Mouse (Mus musculus) cerebellum, adult 9-11 months (tissue): Measurements from ENCODE around the gene Mttp.

Experiments used
- DNase-seq: peaks from one replicate; pipeline ENCODE4 v3.0.0; 2022

The Mttp gene

GRCm38 (mm10) chr3:138078701-138079100 lies 66.1 kb downstream of the Mttp start:
- DNase-seq, result no peak

- peak; percentile 74 for DNase-seq
Observed at GRCm38 (mm10) chr3:138077476-138078340, 67.1 kb downstream of the Mttp start.

DNA sequence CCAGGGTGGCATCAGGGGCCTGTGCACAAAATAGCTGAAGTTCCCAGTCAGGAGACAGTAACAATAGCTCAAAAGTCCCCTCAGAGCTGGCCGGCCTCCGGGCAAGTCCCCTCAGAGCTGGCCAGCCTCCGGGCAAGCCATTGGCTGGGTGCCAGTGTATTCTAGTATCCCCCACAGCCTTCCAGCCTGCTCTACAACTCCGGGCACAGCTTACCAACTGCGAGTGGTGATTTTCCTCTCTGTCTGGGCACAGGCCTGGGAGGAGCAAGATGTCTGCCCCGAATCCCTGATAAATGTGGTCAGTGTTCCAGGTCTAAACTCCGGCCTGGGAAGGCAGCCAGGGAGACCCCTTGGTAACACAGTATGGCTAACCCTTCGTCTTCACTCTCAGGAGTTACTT lies 69.6 kb downstream of the Mttp start:
- DNase-seq, result no peak

DNA sequence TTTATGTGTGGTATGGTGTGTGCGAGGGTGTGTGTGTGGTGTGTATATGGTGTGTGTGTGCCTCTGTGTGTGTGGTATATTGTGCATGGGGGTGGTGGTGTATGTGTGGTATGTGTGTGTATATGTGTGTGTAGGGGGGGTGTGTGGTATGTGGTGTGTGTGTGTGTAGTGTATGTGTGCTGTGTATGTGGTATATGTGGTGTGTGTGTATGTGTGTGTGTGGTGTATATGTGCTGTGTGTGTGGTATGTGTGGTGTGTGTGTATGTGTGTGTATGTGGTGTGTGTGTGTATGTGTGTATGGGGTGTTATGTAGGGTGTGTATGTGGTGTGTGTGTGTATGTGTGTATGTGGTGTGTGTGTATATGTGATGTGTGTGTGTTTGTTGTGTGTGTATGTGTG lies 70.6 kb downstream of the Mttp start:
- no peak for DNase-seq

DNA sequence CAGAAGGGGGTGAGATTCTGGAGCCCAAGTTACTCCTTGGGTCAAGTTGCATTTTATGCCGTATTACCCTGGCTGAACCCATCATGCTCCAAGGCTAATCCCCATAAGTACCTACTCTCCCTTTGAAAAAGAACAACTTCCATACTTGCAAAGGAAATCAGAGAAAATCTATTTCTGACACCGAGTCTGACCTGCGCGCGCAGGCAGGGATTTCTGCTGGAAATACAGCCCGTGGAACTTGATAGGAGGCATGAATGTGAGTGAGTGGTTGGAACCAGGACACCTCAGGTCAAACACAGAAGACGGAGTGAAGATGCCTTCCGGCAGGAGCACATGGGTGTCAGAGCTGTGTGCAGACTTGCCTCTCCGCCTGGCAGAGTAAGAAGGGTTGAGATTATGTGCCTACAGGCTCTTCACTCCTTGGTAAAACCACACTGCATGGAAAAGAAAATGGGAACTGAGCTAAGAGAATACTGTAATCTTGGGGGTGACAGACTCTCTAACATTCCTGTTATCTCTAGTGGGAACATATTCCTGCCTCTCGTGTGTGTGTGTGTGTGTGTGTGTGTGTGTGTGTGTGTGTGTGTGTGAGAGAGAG lies 73.2 kb downstream of the Mttp start:
- no peak for DNase-seq

GRCm38 (mm10) chr3:138071004-138071403 lies 73.8 kb downstream of the Mttp start:
- no peak for DNase-seq

GRCm38 (mm10) chr3:138069756-138070511 lies 74.8 kb downstream of the Mttp start:
- no peak for DNase-seq

- no peak for DNase-seq
Observed at GRCm38 (mm10) chr3:138068103-138068502, 76.7 kb downstream of the Mttp start.

- DNase-seq, result no peak
Observed at GRCm38 (mm10) chr3:138067288-138067687, 77.5 kb downstream of the Mttp start, which contains the start of gene Gm5105. Gm5105 (minus strand) TSS chr3:138067388.

DNA sequence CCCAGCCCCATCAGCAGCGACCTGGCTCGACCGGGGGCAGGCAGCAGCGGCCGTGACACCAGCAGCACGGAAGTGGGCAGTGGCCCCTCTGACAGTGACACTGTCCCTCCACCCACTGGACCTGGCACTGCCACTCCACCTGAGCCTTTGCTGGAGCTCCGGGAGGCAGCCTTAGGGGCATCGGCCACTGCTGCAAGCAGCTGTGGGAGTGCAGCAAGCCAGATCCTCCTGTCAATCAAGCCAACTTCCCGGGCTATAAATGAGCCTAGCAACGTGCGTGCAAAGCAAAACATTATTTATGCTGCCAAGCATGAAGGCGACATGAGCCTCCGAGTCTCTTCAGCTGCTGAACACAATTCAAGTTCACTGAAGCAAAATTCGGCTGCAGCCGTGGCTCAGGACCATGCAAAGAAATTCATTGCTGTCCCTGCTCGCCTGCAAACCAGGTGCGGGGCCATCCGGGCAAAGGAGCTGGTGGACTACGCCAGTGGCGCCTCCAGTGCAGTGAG lies 78.4 kb downstream of the Mttp start:
- no peak for DNase-seq

GRCm38 (mm10) chr3:138065930-138066329 lies 78.8 kb downstream of the Mttp start:
- DNase-seq, result no peak

- DNase-seq, result no peak
Observed at GRCm38 (mm10) chr3:138064732-138065645, 79.8 kb downstream of the Mttp start, which contains the start of gene 1110002E22Rik. 1110002E22Rik (plus strand) TSS chr3:138065052.

DNA sequence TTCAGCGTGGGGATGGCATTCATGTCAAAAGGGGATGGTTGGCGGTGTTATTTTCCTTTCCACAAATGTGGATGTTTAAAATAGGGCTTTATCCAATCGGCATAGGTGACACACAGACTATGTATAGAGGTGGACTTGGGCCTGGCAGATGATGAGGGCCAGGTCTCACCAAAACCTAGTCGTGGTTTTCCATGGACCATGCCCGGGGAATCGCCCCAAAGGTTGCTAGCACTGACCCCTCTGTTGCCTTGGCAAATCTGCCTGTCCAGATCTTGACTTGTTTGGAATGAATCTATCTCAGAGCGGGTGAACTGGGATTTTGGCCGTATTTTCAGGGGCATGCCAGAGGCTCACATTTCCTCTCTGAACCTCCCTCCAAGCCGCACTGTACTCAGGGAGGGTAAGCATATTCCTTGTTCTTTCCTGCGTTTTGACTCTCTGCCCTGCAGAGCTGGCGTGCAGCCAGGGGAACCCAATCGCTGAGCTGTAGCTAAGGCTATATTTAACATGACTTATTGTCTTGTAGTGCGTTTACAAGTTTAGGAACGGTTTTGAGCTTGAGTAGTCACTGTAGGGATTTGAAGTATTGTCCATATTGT lies 80.9 kb downstream of the Mttp start:
- DNase-seq, result peak; percentile 48

- no peak for DNase-seq
Observed at GRCm38 (mm10) chr3:138062673-138063072, 82.1 kb downstream of the Mttp start.

DNA sequence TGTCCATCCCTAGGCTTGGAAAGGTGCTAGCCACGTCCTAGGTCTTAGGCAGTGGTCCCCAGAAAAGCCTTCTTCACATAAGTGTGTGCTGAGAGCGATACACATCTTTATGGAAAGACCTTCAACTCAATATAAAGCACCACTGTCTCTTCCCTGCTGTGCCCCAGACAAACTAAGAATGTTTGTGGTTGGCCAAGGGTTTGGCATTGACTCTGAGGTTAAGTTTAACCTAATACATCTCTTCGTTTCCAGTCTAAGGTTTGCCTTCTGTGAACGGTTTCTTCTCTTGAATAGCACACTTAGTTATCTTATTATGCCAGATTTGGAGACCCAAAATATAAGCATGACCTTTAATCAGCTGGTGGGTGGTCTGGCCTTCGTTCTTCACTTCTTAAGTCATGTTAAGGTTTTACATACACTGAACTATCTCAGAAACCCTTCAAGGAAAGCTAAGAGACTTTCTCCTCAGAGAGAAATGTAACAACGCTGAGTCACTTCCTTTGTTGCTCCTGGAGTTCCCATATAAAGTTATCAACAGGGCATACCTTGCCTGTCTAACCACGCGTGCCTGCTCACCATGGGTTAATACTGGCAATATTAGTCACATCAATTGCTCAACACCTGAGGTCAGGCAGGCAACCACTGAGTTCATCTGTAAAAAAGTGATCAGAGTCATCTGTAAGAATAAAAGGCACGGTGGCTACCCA lies 83.4 kb downstream of the Mttp start:
- DNase-seq, result no peak

DNA sequence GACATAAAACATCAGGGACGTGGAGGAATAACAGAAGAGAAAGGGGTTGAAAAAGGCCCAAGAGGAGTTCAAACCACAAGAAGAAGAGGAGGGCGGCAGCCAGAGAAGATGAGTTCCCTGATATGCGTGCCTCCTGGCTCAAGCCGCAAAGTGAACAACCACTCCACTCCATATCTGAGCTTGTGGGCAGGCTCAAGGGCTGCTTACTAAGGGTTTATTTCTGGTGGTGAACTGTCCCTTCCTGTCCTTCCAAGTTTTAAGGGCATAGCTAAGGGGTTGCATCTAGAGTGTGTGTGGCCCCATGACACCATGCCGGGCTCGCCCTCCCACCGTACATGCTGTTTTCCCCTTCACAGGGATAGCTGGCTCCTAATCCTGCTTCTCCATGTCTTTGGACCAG lies 84.3 kb downstream of the Mttp start:
- DNase-seq, result no peak

GRCm38 (mm10) chr3:138058226-138058625 lies 86.5 kb downstream of the Mttp start:
- DNase-seq, result no peak

DNA sequence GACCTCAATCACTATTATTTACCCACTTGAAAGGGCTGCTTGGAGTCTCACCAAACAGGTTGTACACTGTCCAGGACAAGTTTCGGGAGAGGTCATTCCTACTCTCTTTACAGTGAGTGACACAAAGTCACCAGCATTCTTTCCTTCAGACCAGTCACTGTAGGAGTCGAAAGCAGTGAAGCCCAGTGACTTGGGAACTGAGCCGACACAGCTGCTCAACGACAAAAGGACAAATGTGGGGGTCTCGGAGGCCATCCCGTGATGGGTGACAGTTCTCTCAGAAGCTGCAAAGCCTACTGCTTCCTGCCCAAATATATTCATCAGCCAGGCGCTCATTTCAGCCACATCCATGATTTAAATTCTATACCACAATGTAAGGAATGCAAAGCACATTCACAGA lies 87.8 kb downstream of the Mttp start:
- no peak for DNase-seq

DNA sequence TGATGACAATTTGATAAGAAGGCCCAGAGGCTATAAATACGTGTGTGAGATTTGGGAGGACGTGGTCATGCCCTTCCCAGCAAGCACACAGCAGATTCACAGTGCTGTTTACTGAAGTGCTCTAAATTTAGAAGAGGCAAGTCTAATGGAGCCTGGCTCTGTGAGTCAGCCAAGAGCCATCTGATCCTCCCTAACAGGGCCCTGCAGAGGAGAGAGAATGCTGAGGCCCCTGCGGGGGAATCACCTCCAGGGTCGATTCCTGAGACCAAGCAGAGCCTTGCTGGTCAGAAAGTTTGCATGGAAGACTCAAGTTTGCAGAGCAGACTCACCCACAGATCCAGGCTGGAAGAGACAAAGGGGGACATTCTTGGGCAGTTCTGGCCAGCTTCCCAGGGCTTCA lies 90.8 kb downstream of the Mttp start:
- no peak for DNase-seq

- no peak for DNase-seq
Observed at GRCm38 (mm10) chr3:138051431-138051830, 93.3 kb downstream of the Mttp start.

GRCm38 (mm10) chr3:138050772-138051171 lies 94.0 kb downstream of the Mttp start:
- DNase-seq, result no peak
